Mouse (Mus musculus) bone marrow macrophage, adult 2 months (primary cell): ENCODE results near the gene Babam2.

Experiments used
- CTCF ChIP-seq: IDR thresholded peaks from 2 replicates; pipeline ENCODE4 v1.5.1; 2012; ENCODE audit warnings: low read depth, mild to moderate bottlenecking, low read length, moderate library complexity
- POLR2A ChIP-seq: IDR thresholded peaks from 2 replicates; pipeline ENCODE4 v1.6.1; 2012; ENCODE audit warnings: mild to moderate bottlenecking, low read depth, low read length, borderline replicate concordance

DNA sequence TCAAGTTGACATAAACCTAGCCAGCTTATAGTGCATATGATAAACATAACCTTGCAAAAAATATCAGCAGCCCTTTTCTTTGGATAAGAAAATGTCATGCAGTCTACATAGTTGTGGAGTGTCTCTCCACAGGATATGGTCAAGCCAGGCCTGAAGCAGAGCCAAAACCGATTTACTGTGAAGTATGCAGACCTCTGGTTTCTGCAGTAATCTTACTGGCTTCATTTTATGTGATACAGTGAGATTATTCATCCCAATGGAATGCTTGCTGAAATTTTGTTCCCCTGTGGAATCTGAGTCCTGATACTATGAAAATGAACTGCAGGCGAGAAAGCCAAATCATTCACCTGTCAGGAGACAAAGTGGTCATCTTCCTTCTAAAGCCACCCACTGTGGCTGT, 138.2 kb downstream of the Babam2 start:
- TF ChIP-seq CTCF (no peak), POLR2A (no peak)
